Mouse (Mus musculus) intestine, embryonic 15.5 days (tissue): ENCODE measurements at regions not wholly inside any gene's neighbourhood (a gene's known extent, or its start where the extent isn't known, plus 50 kb on each side); places are given as distances from the start of the nearest gene placed in this dataset.

Source experiments
- ATAC-seq: fragments of 200-750 bp; cut with Nextera tagmentation; 2 replicates; pipeline ENCODE4 v1.8.0; 2017; ENCODE audit warnings: moderate TSS enrichment, moderate library complexity
- H3K27ac ChIP-seq: fragments of 300-500 bp; sonication (generic); 2 replicates; pipeline ENCODE4 v1.5.1; 2015; ENCODE audit warnings: mild to moderate bottlenecking, inconsistent platforms
- H3K27me3 ChIP-seq: fragments of 300-500 bp; sonication (generic); replicated peaks from 2 replicates; pipeline ENCODE4 v1.6.1; 2015; ENCODE audit warnings: inconsistent platforms
- H3K36me3 ChIP-seq: fragments of 300-500 bp; sonication (generic); 2 replicates; pipeline ENCODE4 v1.6.1; 2015; ENCODE audit warnings: inconsistent platforms
- H3K4me1 ChIP-seq: fragments of 300-500 bp; sonication (generic); replicated peaks from 2 replicates; pipeline ENCODE4 v1.6.1; 2015; ENCODE audit warnings: inconsistent platforms
- H3K4me2 ChIP-seq: fragments of 300-500 bp; sonication (generic); replicated peaks from 2 replicates; pipeline ENCODE4 v1.6.1; 2015; ENCODE audit warnings: mild to moderate bottlenecking, inconsistent platforms
- H3K4me3 ChIP-seq: fragments of 300-500 bp; sonication (generic); replicated peaks from 2 replicates; pipeline ENCODE4 v1.5.1; 2015; ENCODE audit warnings: inconsistent platforms
- H3K9ac ChIP-seq: fragments of 300-500 bp; sonication (generic); 2 replicates; pipeline ENCODE4 v1.6.1; 2015; ENCODE audit warnings: inconsistent platforms
- H3K9me3 ChIP-seq: fragments of 300-500 bp; sonication (generic); 2 replicates; pipeline ENCODE4 v1.6.1; 2016; ENCODE audit warnings: inconsistent platforms
- WGBS: fragments of 180-500 bp; shearing (Covaris S2); methylation state at CpG from one replicate; pipeline ENCODE4 v1.1.7; 2015; 5-methylcytosine and 5-hydroxymethylcytosine counted together

DNA sequence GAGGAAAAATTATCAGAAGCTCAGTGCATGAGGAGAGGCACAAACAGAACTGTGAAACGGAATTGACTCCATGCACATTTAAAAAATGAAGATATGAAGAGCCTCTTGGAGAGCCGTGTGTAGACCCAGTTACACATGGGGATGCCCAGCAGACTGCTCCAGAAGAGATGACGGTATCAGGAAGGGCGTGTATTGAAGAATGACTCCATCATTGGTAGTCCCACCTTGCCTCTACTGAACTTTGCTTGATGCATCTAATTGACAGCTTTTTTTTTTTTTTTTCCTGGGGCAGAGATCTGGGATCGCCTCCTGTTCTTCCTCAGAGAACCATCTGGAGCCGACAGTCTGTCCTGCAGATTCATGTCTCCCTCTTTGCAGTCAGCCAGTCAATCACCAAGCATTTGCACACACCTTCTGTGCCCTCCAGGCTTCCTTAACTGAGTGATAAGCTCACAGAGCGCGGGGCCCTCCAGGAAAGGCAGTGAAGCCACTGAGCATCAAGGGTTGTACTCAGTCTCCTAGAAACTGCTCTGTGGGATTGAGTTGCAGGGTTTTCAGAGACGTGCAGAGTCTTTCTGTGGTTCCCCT is 57.6 kb upstream of the D1Pas1 start:
- no peak overlapping the region for H3K27ac ChIP-seq
- WGBS: 78% methylated on average over 9 of the region's 9 CpGs
- H3K9me3 ChIP-seq: no peaks in the 10 kb centered on the region
- no peak overlapping the region for H3K4me3 ChIP-seq
- no peaks in the 10 kb centered on the region for H3K27me3 ChIP-seq
- H3K9ac ChIP-seq: no peak overlapping the region
- no peaks in the 10 kb centered on the region for H3K36me3 ChIP-seq
- no peaks in the 10 kb centered on the region for H3K4me1 ChIP-seq
- no peak for ATAC-seq
- no peak overlapping the region for H3K4me2 ChIP-seq

DNA sequence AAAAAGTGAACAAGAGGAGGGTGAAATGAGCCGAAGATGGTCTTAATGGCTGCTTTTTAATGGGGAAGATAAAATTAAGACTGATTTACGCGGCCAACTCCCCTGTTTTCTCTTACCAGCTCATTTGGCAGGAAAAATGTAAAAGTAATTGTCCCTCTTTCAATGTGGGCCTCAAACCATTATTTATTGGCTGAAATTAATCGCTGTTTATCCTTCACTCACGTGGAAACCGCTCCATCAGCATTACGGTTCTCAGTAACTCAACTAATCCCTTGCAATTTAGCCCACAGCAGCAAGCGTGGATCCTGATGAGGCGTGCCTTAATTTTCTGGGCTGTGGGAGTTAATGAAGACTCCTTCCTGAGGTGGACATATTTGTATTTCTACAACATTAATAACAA is 58.1 kb upstream of the D1Pas1 start:
- 87% methylated on average over 9 of the region's 9 CpGs for WGBS

DNA sequence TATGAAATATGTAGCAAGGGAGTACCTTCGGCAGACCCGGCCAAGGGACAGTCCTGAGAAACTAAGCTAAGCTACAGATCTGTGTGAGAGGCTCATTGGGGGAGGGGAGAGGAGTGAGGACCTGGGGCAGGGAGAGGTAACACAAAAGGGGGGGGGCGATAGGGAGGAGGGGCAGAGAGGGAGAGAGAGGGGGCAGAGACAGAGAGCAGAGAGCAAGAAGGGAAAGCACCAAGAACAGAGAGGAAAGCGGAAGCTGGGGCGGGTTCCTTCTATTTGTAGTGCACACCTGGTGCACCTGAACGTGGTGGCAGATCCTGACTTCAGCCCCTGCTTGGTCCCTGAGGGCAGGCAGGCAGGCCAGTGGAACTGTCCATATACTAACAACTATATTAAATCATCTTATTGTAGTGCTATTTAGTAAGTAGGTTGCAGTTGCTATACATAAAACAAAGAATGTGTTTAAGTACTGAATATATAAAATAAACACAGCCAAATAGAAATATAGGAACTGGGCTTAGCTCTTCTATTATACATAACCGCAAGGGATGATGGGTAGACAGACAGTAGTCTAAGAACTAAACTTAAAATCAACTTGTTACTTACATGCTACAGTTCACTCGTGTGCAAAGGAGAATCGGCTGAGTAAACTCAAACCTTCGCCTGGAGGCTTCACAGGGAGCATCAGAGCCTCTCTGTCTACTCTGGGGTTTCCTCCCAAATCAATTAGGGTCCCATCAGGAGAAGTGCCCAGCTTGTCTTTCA is 59.6 kb upstream of the D1Pas1 start:
- ATAC-seq: no peak
- Histone ChIP-seq H3K9me3 (no peaks in the 10 kb centered on the region), H3K4me3 (no peak overlapping the region), H3K27me3 (no peaks in the 10 kb centered on the region), H3K9ac (no peak overlapping the region), H3K36me3 (no peaks in the 10 kb centered on the region), H3K27ac (no peak overlapping the region), H3K4me2 (no peak overlapping the region), H3K4me1 (no peaks in the 10 kb centered on the region)
- WGBS: 78% methylated on average over 9 of the region's 10 CpGs

More for the DNA sequence above, 58.1 kb upstream of the D1Pas1 start:
- no peak overlapping the region for H3K4me3 ChIP-seq
- no peak for ATAC-seq
- H3K36me3 ChIP-seq: no peaks in the 10 kb centered on the region
- no peaks in the 10 kb centered on the region for H3K27me3 ChIP-seq
- H3K9ac ChIP-seq: no peak overlapping the region
- no peak overlapping the region for H3K4me2 ChIP-seq
- H3K27ac ChIP-seq: no peak overlapping the region
- H3K4me1 ChIP-seq: no peaks in the 10 kb centered on the region
- no peaks in the 10 kb centered on the region for H3K9me3 ChIP-seq

GRCm38 (mm10) chr1:186905942-186906341 is 61.3 kb upstream of the D1Pas1 start:
- Histone ChIP-seq H3K9me3 (no peaks in the 10 kb centered on the region), H3K4me2 (no peak overlapping the region), H3K27me3 (no peaks in the 10 kb centered on the region), H3K4me3 (no peak overlapping the region), H3K4me1 (no peaks in the 10 kb centered on the region), H3K36me3 (no peaks in the 10 kb centered on the region), H3K9ac (no peak overlapping the region), H3K27ac (no peak overlapping the region)
- no peak for ATAC-seq
- 88% methylated on average over 7 of the region's 7 CpGs for WGBS

GRCm38 (mm10) chr1:186901548-186901947 is 65.7 kb upstream of the D1Pas1 start:
- no peak overlapping the region for H3K4me2 ChIP-seq
- H3K9ac ChIP-seq: no peak overlapping the region
- H3K4me1 ChIP-seq: no peaks in the 10 kb centered on the region
- H3K27me3 ChIP-seq: no peaks in the 10 kb centered on the region
- no peaks in the 10 kb centered on the region for H3K36me3 ChIP-seq
- WGBS: 84% methylated on average over 6 of the region's 6 CpGs
- no peaks in the 10 kb centered on the region for H3K9me3 ChIP-seq
- no peak overlapping the region for H3K27ac ChIP-seq
- H3K4me3 ChIP-seq: no peak overlapping the region
- no peak for ATAC-seq

GRCm38 (mm10) chr1:186898203-186898602 is 69.0 kb upstream of the D1Pas1 start:
- no peaks in the 10 kb centered on the region for H3K36me3 ChIP-seq
- no peaks in the 10 kb centered on the region for H3K27me3 ChIP-seq
- H3K4me3 ChIP-seq: no peak overlapping the region
- H3K9me3 ChIP-seq: no peaks in the 10 kb centered on the region
- no peak for ATAC-seq
- H3K4me2 ChIP-seq: no peak overlapping the region
- 58% methylated on average over 8 of the region's 8 CpGs for WGBS
- no peaks in the 10 kb centered on the region for H3K4me1 ChIP-seq
- H3K27ac ChIP-seq: no peak overlapping the region
- H3K9ac ChIP-seq: no peak overlapping the region

DNA sequence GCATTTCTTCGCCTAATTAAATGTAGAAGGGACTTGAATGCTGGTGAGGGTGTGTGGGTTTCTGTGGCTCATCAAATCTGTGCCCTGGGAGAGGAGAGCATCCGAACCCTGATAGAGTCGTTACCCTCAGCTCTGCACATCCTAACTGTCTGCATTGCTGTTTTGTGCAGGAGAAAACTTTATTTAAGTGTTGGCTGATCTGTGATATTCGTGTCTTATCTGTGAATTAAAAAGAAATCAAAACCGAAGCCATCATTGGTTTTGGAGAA is 77.7 kb upstream of the D1Pas1 start:
- ATAC-seq: no peak
- Histone ChIP-seq H3K9ac (no peak overlapping the region), H3K4me1 (no peaks in the 10 kb centered on the region), H3K36me3 (no peaks in the 10 kb centered on the region), H3K27me3 (no peaks in the 10 kb centered on the region), H3K27ac (no peak overlapping the region), H3K4me2 (no peak overlapping the region), H3K9me3 (no peaks in the 10 kb centered on the region), H3K4me3 (no peak overlapping the region)
- 69% methylated on average over 5 of the region's 5 CpGs for WGBS

GRCm38 (mm10) chr1:186888767-186889583 is 78.2 kb upstream of the D1Pas1 start:
- no peak overlapping the region for H3K4me3 ChIP-seq
- no peaks in the 10 kb centered on the region for H3K4me1 ChIP-seq
- no peak for ATAC-seq
- H3K36me3 ChIP-seq: no peaks in the 10 kb centered on the region
- 78% methylated on average over 11 of the region's 11 CpGs for WGBS
- no peak overlapping the region for H3K27ac ChIP-seq
- no peaks in the 10 kb centered on the region for H3K27me3 ChIP-seq
- H3K4me2 ChIP-seq: no peak overlapping the region
- no peaks in the 10 kb centered on the region for H3K9me3 ChIP-seq
- H3K9ac ChIP-seq: no peak overlapping the region

GRCm38 (mm10) chr1:186887127-186887526 is 80.1 kb upstream of the D1Pas1 start:
- Histone ChIP-seq H3K27ac (no peak overlapping the region), H3K4me2 (no peak overlapping the region), H3K27me3 (no peaks in the 10 kb centered on the region), H3K4me1 (no peaks in the 10 kb centered on the region), H3K9ac (no peak overlapping the region), H3K4me3 (no peak overlapping the region), H3K36me3 (no peaks in the 10 kb centered on the region), H3K9me3 (no peaks in the 10 kb centered on the region)
- 77% methylated on average over 3 of the region's 3 CpGs for WGBS
- no peak for ATAC-seq

DNA sequence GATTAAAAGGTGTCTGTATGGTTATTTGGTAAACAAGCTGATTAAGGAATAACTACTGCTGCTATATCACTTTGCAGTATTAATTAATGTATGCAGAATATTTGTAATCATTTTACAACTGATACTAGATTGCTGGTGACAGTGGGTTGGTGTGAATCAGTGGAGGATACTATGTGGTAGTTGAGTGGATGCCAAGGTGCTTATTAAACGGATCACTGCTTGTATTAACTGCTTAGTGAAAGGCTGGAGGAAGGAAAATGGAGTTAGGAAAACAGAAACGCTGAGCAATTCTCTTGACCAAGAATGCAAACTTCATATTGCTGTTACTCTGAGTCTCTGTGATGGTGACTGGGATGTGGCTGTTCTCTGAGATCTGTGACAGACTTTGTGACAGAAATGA is 86.8 kb upstream of the D1Pas1 start:
- no peak overlapping the region for H3K4me2 ChIP-seq
- ATAC-seq: no peak
- no peak overlapping the region for H3K9ac ChIP-seq
- no peak overlapping the region for H3K27ac ChIP-seq
- no peaks in the 10 kb centered on the region for H3K27me3 ChIP-seq
- H3K36me3 ChIP-seq: no peaks in the 10 kb centered on the region
- H3K4me1 ChIP-seq: no peaks in the 10 kb centered on the region
- no peak overlapping the region for H3K4me3 ChIP-seq
- H3K9me3 ChIP-seq: no peaks in the 10 kb centered on the region
- 71% methylated on average over 2 of the region's 2 CpGs for whole genome bisulfite sequencing

GRCm38 (mm10) chr1:186860608-186861444 is 106.4 kb upstream of the D1Pas1 start:
- no peaks in the 10 kb centered on the region for H3K4me1 ChIP-seq
- H3K27ac ChIP-seq: no peak overlapping the region
- no peak for ATAC-seq
- H3K9ac ChIP-seq: no peak overlapping the region
- no peaks in the 10 kb centered on the region for H3K9me3 ChIP-seq
- H3K4me2 ChIP-seq: no peak overlapping the region
- 83% methylated on average over 10 of the region's 10 CpGs for WGBS
- H3K4me3 ChIP-seq: no peak overlapping the region
- no peaks in the 10 kb centered on the region for H3K27me3 ChIP-seq
- H3K36me3 ChIP-seq: no peaks in the 10 kb centered on the region

DNA sequence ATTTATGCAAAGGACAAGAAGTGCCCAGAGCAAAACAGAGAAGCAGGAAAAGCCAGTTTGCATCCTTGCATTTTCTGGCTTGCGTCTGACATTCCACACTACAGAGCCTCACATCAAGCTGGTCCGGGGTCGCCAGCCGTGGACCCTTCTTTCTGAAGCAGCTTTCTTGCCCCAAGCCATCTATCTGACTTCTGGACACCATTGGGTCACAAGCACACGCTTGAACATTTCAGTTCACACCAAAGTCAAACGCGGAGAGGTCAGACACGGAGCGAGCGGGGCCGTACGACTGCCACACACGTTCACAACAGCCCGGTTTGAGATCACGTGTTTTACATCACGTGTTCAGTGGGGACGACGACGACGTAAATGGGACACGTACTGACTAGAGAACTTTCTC is 108.9 kb upstream of the D1Pas1 start:
- no peak for ATAC-seq

More for the DNA sequence above, 108.9 kb upstream of the D1Pas1 start:
- H3K36me3 ChIP-seq: no peaks in the 10 kb centered on the region
- no peak overlapping the region for H3K4me3 ChIP-seq
- H3K27ac ChIP-seq: no peak overlapping the region
- WGBS: 90% methylated on average over 21 of the region's 21 CpGs
- no peak overlapping the region for H3K4me2 ChIP-seq
- H3K9me3 ChIP-seq: no peaks in the 10 kb centered on the region
- no peaks in the 10 kb centered on the region for H3K27me3 ChIP-seq
- H3K9ac ChIP-seq: no peak overlapping the region
- H3K4me1 ChIP-seq: no peaks in the 10 kb centered on the region
